7 mouse cellular contexts compared by ENCODE assay signal in the genomic region with DNA sequence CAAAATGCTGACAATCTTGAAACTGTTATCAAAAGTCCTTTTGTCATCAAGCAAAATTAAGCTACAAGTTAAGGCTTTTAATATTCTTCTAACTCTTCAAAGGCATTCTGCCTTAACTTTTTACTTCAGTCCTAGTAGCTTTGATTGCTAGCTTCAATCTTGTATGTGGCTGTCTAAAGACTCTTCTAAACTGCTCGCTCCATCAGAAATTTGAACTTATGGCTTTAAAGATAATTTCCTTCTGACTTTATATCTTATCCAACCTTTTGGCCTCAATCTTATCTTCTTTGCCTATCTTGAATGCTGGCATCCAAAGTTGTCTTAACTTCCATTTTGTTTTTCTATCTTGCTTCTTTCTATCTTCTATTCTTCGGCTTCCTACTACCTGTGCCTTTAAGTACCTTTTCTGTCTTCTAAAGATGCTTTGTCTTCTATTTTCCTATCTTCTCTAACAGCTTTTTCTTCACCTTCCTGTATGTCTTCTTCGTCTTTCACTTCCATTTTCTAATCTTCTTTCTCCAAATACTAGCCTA. TPM values are rescaled to one million over a fixed set of nuclear protein-coding genes. Genes with fewer than 3 reads are reported as not detected.
DNase-seq lines count a peak whose midpoint lies in the region; ATAC-seq and TF ChIP-seq lines count a peak whose summit lies in the region.

No protein-coding gene starts in this region.

- no peak for TF ChIP-seq POLR2A in small intestine, adult 2 months (IDR thresholded peaks at IDR 0.05; ENCODE audit: low read depth, low read length)

- peak overlapping the region; percentile 86 for H3K4me3 ChIP-seq in lung, embryonic 15.5 days
- H3K4me3 ChIP-seq in embryonic facial prominence, embryonic 12.5 days = peak overlapping the region; percentile 100
- peak overlapping the region; percentile 92 for H3K4me3 ChIP-seq in limb, embryonic 10.5 days
- peak overlapping the region; percentile 78 for H3K4me3 ChIP-seq in small intestine, adult 2 months (ENCODE audit: low read depth, low read length)

- peak overlapping the region; percentile 67 for H3K4me2 ChIP-seq in lung, embryonic 15.5 days
- H3K4me2 ChIP-seq in embryonic facial prominence, embryonic 12.5 days (replicated peaks) = peak overlapping the region; percentile 77

- peaks cover 25% of the 10 kb centered on the region for H3K36me3 ChIP-seq in lung, embryonic 15.5 days
- peaks cover 28% of the 10 kb centered on the region for H3K36me3 ChIP-seq in embryonic facial prominence, embryonic 12.5 days
- H3K36me3 ChIP-seq in limb, embryonic 10.5 days = peaks cover 46% of the 10 kb centered on the region
- peaks cover 39% of the 10 kb centered on the region for H3K36me3 ChIP-seq in small intestine, adult 2 months (ENCODE audit: control insufficient read depth, insufficient read depth, low read length)

- ATAC-seq in lung, embryonic 15.5 days (ENCODE audit: borderline replicate concordance, extremely low read depth, low FRiP score, low TSS enrichment) = no peak
- ATAC-seq in embryonic facial prominence, embryonic 12.5 days (ENCODE audit: insufficient number of reproducible peaks, insufficient read depth, low FRiP score, low TSS enrichment) = no peak
- no peak for ATAC-seq in inflammation-experienced regulatory T-cells, adult 6 months

- peak overlapping the region; percentile 99 for H3K9ac ChIP-seq in lung, embryonic 15.5 days
- H3K9ac ChIP-seq in embryonic facial prominence, embryonic 12.5 days = peak overlapping the region; percentile 99

- H3K9me3 ChIP-seq in lung, embryonic 15.5 days = no peaks in the 10 kb centered on the region
- no peaks in the 10 kb centered on the region for H3K9me3 ChIP-seq in embryonic facial prominence, embryonic 12.5 days
- no peaks in the 10 kb centered on the region for H3K9me3 ChIP-seq in limb, embryonic 10.5 days (replicated peaks)

- peak overlapping the region; percentile 99 for H3K27ac ChIP-seq in lung, embryonic 15.5 days
- peak overlapping the region; percentile 99 for H3K27ac ChIP-seq in embryonic facial prominence, embryonic 12.5 days
- peak overlapping the region; percentile 100 for H3K27ac ChIP-seq in limb, embryonic 10.5 days
- peak overlapping the region; percentile 87 for H3K27ac ChIP-seq in small intestine, adult 2 months (ENCODE audit: insufficient read depth, low read depth, low read length)

- H3K4me1 ChIP-seq in lung, embryonic 15.5 days = peaks cover 34% of the 10 kb centered on the region
- H3K4me1 ChIP-seq in embryonic facial prominence, embryonic 12.5 days = peaks cover 34% of the 10 kb centered on the region
- H3K4me1 ChIP-seq in limb, embryonic 10.5 days = peaks cover 53% of the 10 kb centered on the region
- peaks cover 8% of the 10 kb centered on the region for H3K4me1 ChIP-seq in small intestine, adult 2 months (ENCODE audit: control insufficient read depth, insufficient read depth, insufficient read length, low read length)

- no peak for DNase-seq in lung, postnatal 14 days
- no peak for DNase-seq in limb, embryonic 10.5 days (ENCODE audit: low spot score)
- DNase-seq in B cell, adult 2 months = no peak

- no peak for TF ChIP-seq CTCF in small intestine, adult 2 months (IDR thresholded peaks at IDR 0.05; ENCODE audit: extremely low read depth, insufficient read length, insufficient replicate concordance, low read depth, low read length)

- 0% methylated on average over 3 of the region's 3 CpGs for WGBS in lung, embryonic 15.5 days
- WGBS in embryonic facial prominence, embryonic 12.5 days = 7% methylated on average over 3 of the region's 3 CpGs
- WGBS in limb, embryonic 10.5 days = 15% methylated on average over 3 of the region's 3 CpGs
- WGBS in small intestine, adult 2 months = 2% methylated on average over 3 of the region's 3 CpGs

- no peaks in the 10 kb centered on the region for H3K27me3 ChIP-seq in lung, embryonic 15.5 days
- H3K27me3 ChIP-seq in embryonic facial prominence, embryonic 12.5 days = no peaks in the 10 kb centered on the region
- no peaks in the 10 kb centered on the region for H3K27me3 ChIP-seq in limb, embryonic 10.5 days (ENCODE audit: low read depth, poor library complexity, severe bottlenecking)
- no peaks in the 10 kb centered on the region for H3K27me3 ChIP-seq in small intestine, adult 2 months (ENCODE audit: control insufficient read depth, insufficient read depth, low read length)

RNA-seq across cellular contexts. Expression of a gene that starts 30.3 kb away (rescaled TPM):
- polyA plus RNA-seq in lung, embryonic 15.5 days (2015; fragmentation: Nextera tagmentation; extraction: Ambion mirVana) = 76.1 and 83.6 TPM in 2 replicates
- 78.8 and 80.0 TPM in 2 replicates for polyA plus RNA-seq in embryonic facial prominence, embryonic 12.5 days (2016; fragmentation: Nextera tagmentation; extraction: Ambion mirVana)
- polyA plus RNA-seq in limb, embryonic 10.5 days (2016; fragmentation: Nextera tagmentation; extraction: Ambion mirVana) = 71.6 and 78.5 TPM in 2 replicates
- polyA plus RNA-seq in small intestine, adult 2 months (2012; rRNA removed) = 37.1 and 52.5 TPM in 2 replicates
- 10 to 100 TPM; 14.2 to 19.5 (median 15.4) TPM for polyA plus RNA-seq in inflammation-experienced regulatory T-cells, adult 6 months (2017; shearing (Covaris generic))
